Mouse (Mus musculus) heart, postnatal 0 days (tissue): ENCODE measurements at regions not wholly inside any gene's neighbourhood (a gene's known extent, or its start where the extent isn't known, plus 50 kb on each side); places are given as distances from the start of the nearest gene placed in this dataset.

Experiments
- ATAC-seq: fragments of 200-750 bp; cut with Nextera tagmentation; 2 replicates; pipeline ENCODE4 v1.8.0; 2017; ENCODE audit warnings: low read depth, moderate number of reproducible peaks, moderate library complexity; ENCODE audit not compliant: insufficient read depth
- DNase-seq: peaks from one replicate; pipeline ENCODE4 v3.0.0-alpha.2; 2016; ENCODE audit warnings: low spot score
- H3K27ac ChIP-seq: fragments of 300-500 bp; sonication (generic); 2 replicates; pipeline ENCODE4 v1.5.1; 2014; ENCODE audit warnings: low read depth, mild to moderate bottlenecking
- H3K27me3 ChIP-seq: fragments of 300-500 bp; sonication (generic); 2 replicates; pipeline ENCODE4 v1.6.1; 2014; ENCODE audit warnings: low read length, mixed read lengths; ENCODE audit not compliant: control insufficient read depth, insufficient read depth
- H3K36me3 ChIP-seq: fragments of 300-500 bp; sonication (generic); replicated peaks from 2 replicates; pipeline ENCODE4 v1.6.1; 2014; ENCODE audit warnings: low read length, mixed read lengths; ENCODE audit not compliant: control insufficient read depth, insufficient read depth
- H3K4me1 ChIP-seq: fragments of 300-500 bp; sonication (generic); 2 replicates; pipeline ENCODE4 v1.6.1; 2014; ENCODE audit warnings: antibody characterized with exemption; ENCODE audit not compliant: control insufficient read depth, insufficient read depth
- H3K4me2 ChIP-seq: fragments of 300-500 bp; sonication (generic); 2 replicates; pipeline ENCODE4 v1.6.1; 2014; ENCODE audit warnings: low read depth, mild to moderate bottlenecking, low read length, moderate library complexity
- H3K4me3 ChIP-seq: fragments of 300-500 bp; sonication (generic); 2 replicates; pipeline ENCODE4 v1.5.1; 2014; ENCODE audit warnings: low read depth, low read length
- H3K9ac ChIP-seq: fragments of 300-500 bp; sonication (generic); replicated peaks from 2 replicates; pipeline ENCODE4 v1.6.1; 2014; ENCODE audit warnings: low read depth, low read length, mixed read lengths
- H3K9me3 ChIP-seq: fragments of 300-500 bp; sonication (generic); replicated peaks from 2 replicates; pipeline ENCODE4 v1.6.1; 2016; ENCODE audit warnings: low read length; ENCODE audit not compliant: control insufficient read depth
- CTCF ChIP-seq: IDR thresholded peaks from 2 replicates; pipeline ENCODE4 v1.5.1; 2016; ENCODE audit warnings: antibody characterized with exemption, control low read depth, low read depth
- EP300 ChIP-seq: IDR thresholded peaks from 2 replicates; pipeline ENCODE4 v1.6.1; 2016; ENCODE audit warnings: antibody characterized with exemption, low read depth
- WGBS: fragments of 180-500 bp; shearing (Covaris S2); extraction: QIAGEN DNeasy Blood & Tissue Kit; methylation state at CpG from one replicate; pipeline ENCODE4 v1.1.7; 2014; 5-methylcytosine and 5-hydroxymethylcytosine counted together

DNA sequence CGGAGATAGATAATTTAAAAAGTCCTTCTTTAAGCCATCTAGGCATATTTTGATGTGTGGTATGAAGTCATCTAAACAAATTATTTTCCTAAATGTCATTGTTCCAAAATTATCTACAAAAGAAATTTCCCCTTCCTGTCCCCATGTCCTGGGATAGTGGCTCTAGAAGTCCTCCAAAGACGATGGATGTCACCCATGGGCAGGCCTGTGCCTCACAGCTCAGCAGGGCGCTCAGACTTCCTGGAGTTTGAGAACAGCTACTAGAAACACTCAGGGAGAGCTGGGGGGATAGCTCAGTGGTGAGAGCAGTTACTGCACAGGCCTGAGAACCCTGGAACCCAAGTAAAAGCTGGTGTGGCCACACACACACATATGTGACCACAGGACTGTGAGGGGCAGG, 193.5 kb upstream of the Cops8 start:
- no peak overlapping the region for H3K9ac ChIP-seq
- ATAC-seq, result no peak
- DNase-seq, result no peak
- no peaks in the 10 kb centered on the region for H3K9me3 ChIP-seq
- no peak overlapping the region for H3K27ac ChIP-seq
- no peaks in the 10 kb centered on the region for H3K36me3 ChIP-seq
- 68% methylated on average over 3 of the region's 3 CpGs for WGBS
- H3K27me3 ChIP-seq, result no peaks in the 10 kb centered on the region
- H3K4me1 ChIP-seq, result no peaks in the 10 kb centered on the region
- no peak overlapping the region for H3K4me3 ChIP-seq
- H3K4me2 ChIP-seq, result no peak overlapping the region
- TF ChIP-seq CTCF (no peak), EP300 (no peak)

DNA sequence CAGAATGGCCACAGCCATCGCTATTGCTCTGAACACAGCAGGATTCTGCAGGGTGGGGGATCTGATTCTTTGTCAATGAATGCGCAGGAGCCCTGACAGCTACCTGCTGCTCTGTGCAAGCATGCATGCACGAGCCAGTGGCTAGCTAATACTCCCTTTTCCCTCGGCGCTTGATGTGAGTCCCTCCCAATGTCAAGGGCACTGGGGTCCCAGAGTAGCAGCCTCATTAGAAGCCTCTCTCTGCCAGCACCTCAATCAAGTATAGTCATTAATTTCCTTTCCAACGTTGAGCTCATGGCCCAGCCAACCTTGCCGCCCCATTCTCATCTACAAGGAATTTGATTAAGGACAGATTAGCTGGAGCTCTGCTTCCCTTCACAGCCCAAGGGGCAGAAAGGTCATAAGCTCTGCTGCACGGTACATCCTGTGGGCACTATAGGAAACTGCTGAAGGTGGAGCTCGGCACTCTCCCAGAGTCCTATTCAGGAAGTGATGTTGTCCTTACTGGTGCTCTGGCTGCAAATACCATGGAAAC, 190.2 kb upstream of the Cops8 start:
- H3K4me3 ChIP-seq, result no peak overlapping the region
- H3K9me3 ChIP-seq, result no peaks in the 10 kb centered on the region
- no peaks in the 10 kb centered on the region for H3K27me3 ChIP-seq
- ATAC-seq, result peak; percentile 69
- DNase-seq, result peak; percentile 14
- TF ChIP-seq CTCF, result no peak
- no peak for TF ChIP-seq EP300
- 43% methylated on average over 9 of the region's 9 CpGs for WGBS
- H3K4me2 ChIP-seq, result no peak overlapping the region
- H3K27ac ChIP-seq, result no peak overlapping the region
- no peak overlapping the region for H3K9ac ChIP-seq
- H3K36me3 ChIP-seq, result no peaks in the 10 kb centered on the region
- H3K4me1 ChIP-seq, result no peaks in the 10 kb centered on the region

DNA sequence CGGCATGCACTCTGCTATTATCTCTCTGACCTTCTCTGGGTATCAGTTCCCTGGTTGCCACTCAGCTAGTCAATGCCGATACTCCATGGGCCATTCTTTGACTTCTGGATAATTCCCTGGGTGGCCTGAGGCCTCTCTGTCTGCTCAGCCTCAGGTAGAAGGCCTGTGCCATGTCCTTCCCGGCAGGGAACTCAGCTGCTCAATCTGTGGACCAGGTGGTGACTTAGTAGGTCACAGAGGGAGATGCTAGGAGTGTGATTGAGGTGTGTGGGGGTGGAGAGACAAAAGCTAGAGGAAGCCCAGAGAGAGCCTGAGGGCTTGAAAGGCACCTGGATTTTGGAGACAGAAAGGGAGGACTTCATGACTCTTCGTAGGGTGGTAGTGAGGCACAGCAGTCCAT, 188.0 kb upstream of the Cops8 start:
- H3K9ac ChIP-seq, result no peak overlapping the region
- 70% methylated on average over 4 of the region's 4 CpGs for WGBS
- no peaks in the 10 kb centered on the region for H3K27me3 ChIP-seq
- no peaks in the 10 kb centered on the region for H3K9me3 ChIP-seq
- no peak overlapping the region for H3K4me3 ChIP-seq
- TF ChIP-seq CTCF (no peak), EP300 (no peak)
- H3K4me2 ChIP-seq, result no peak overlapping the region
- DNase-seq, result no peak
- H3K27ac ChIP-seq, result no peak overlapping the region
- no peaks in the 10 kb centered on the region for H3K4me1 ChIP-seq
- no peak for ATAC-seq
- no peaks in the 10 kb centered on the region for H3K36me3 ChIP-seq

DNA sequence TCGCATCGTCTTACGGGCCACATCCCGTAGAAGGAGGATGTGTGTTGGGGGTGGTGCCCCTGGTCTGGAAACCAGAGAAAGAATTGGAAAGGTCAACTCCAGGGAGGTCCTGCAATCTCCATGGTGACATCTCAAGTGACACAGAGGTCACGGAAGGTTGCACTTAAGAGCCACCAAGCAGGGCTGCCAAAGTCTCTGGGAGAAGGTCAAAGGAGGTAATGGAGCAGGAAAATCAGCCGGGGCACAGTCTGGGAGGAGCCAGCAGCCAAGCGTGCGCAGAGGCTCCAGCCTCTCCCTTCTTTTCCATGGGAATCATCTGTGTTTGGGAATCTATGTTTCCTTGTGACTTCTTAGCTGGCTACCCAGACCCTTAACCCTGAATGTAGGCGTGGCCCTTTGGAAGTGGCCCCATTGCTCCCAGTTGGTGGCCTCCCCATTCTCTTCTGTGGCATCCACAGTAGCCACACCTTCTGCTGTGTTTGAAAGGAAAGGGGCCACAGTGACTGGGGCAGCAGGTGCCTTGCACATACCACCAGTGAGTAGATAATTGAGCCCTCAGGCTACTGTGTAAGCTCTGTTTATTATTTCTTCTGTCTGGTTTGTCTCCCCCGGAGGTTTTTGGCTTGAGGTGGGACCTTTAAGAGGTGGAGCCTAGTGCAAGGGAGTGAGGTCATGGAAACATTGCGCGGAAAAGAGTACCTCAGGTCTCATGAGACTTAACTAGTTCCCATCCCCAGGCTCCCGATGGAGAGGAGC, 178.5 kb upstream of the Cops8 start:
- ATAC-seq (peak; percentile 63; the same call in 1 of the 2 replicates), DNase-seq (peak; percentile 13)
- no peak for TF ChIP-seq CTCF
- no peak for TF ChIP-seq EP300
- WGBS, result 40% methylated on average over 13 of the region's 13 CpGs
- 0 out of 2 replicates have a peak, but pooled peaks cover 5% of the 10 kb centered on the region for H3K9me3 ChIP-seq
- no peak overlapping the region for H3K4me2 ChIP-seq
- peaks cover 5% of the 10 kb centered on the region for H3K4me1 ChIP-seq
- no peak overlapping the region for H3K9ac ChIP-seq
- no peaks in the 10 kb centered on the region for H3K36me3 ChIP-seq
- no peak overlapping the region for H3K27ac ChIP-seq
- H3K27me3 ChIP-seq, result no peaks in the 10 kb centered on the region
- H3K4me3 ChIP-seq, result no peak overlapping the region

DNA sequence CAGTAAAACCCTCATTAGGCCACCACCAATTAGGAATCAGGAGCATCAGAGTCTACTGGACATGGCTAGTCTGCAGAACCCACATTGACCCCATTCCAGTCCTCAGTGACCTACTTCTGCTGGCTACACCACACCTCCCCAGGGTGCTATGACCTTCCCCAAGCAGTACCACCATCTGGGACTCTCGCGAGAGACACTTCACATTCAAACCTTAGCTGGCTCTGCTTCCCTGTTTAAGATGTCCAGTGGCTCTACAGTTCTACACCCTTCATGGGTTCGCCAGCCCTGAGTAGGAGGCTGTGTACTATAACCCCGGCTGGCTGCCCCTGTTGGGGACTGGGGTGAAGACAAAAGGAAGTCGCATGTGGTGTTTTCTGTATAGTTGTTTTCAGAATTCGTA, 174.4 kb upstream of the Cops8 start:
- Histone ChIP-seq H3K27me3 (no peaks in the 10 kb centered on the region), H3K27ac (no peak overlapping the region), H3K4me2 (no peak overlapping the region), H3K9me3 (0 out of 2 replicates have a peak, but pooled peaks cover 5% of the 10 kb centered on the region), H3K9ac (no peak overlapping the region), H3K4me3 (no peak overlapping the region), H3K4me1 (peaks cover 5% of the 10 kb centered on the region), H3K36me3 (no peaks in the 10 kb centered on the region)
- 89% methylated on average over 6 of the region's 6 CpGs for WGBS
- ATAC-seq (no peak), DNase-seq (no peak)
- TF ChIP-seq EP300, result no peak
- no peak for TF ChIP-seq CTCF

DNA sequence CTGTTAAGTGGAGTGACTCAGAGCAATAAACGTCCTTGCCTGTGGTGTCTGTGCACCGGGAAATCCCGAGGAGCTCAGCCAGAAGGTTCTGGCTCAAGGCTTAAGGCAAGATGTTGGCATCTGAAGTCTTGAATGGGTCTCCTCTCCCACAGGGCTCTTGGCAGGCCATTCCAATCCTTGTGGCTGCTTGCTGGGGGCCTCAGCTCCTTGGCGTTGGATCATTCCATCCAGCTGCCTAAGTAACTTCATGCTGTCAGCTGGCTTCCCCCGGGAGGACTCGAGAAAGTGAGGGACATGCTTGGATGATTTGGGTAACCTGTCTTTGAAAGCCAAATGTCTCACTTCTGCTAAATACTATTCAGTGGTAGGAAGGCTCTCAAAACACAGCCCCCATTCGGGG, 174.0 kb upstream of the Cops8 start:
- Histone ChIP-seq H3K4me2 (no peak overlapping the region), H3K9ac (no peak overlapping the region), H3K4me3 (no peak overlapping the region), H3K27me3 (no peaks in the 10 kb centered on the region), H3K27ac (no peak overlapping the region), H3K36me3 (no peaks in the 10 kb centered on the region), H3K9me3 (0 out of 2 replicates have a peak, but pooled peaks cover 5% of the 10 kb centered on the region), H3K4me1 (peaks cover 5% of the 10 kb centered on the region)
- ATAC-seq, result no peak
- DNase-seq, result no peak
- WGBS, result 82% methylated on average over 7 of the region's 7 CpGs
- no peak for TF ChIP-seq CTCF
- no peak for TF ChIP-seq EP300
